Mouse (Mus musculus) layer of hippocampus, postnatal 14 days (tissue): ENCODE data around the gene Gm20481. TPM values are rescaled to one million over a fixed set of nuclear protein-coding genes. Genes with fewer than 3 reads are reported as not detected.
"Not testable (repeated sequence)": the region's sequence is repeated elsewhere in the genome, so short reads cannot be mapped to it uniquely, and the experiment has no call there.

Source experiments
- DNase-seq, 2 experiments: peaks; one replicate each; pipeline ENCODE4 v3.0.0; 2021 to 2022; ENCODE audit warnings: low spot score in 2 of 2, mixed read lengths in 1 of 2
- total RNA-seq, 2 experiments: library from RNA; stranded (reverse); gene quantifications; 2 replicates each; pipeline ENCODE4 v1.2.3; 2021

Gm20481 gene
- total RNA-seq, 2 experiments from 2014 or later = not detected

GRCm38 (mm10) chr17:35003022-35003838 lies 33.5 kb downstream of the Gm20481 start:
- no peak for DNase-seq

DNA sequence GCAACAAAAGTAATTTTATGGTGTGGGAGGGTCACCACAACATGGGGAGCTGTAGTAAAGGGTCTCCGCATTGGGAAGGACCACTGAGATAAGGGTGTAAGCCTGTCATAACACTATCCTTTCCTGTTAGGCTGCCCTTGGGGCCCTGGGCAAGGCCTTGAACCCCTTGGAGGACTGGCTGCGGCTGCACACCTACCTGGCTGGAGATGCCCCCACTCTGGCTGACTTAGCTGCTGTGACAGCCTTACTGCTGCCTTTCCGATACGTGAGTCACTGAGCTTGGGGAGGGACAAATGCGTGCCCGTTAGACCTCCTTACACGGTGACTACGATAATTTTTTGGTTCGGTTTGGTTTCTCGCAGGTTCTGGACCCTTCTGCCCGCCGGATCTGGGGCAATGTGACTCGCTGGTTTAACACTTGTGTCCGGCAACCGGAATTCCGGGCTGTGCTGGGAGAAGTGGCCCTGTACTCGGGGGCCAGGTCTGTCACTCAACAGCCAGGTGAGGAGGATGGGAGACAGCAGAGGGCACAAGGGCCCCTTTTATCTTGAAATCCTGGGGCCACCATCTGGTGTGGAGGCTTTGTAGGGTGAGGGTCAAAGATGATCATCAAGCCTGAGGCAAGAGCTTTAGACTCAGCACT lies 34.5 kb downstream of the Gm20481 start:
- no peak for DNase-seq

DNA sequence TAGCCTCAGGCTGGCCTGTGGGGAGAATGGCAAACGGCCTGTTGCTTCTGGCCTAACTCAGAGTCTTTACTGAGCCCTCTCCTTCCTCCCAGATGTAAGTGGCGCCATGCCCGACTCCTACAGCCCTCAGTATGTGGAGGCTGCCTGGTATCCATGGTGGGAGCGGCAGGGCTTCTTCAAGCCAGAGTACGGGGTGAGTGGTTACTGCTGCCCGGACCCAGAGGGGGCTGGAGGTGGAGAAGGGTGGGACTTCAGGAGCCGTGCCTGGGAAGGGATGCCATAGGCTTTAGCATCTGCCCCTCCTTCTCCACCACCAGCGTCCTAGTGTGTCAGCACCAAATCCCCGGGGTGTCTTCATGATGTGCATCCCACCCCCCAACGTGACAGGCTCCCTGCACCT lies 35.4 kb downstream of the Gm20481 start:
- no peak for DNase-seq

DNA sequence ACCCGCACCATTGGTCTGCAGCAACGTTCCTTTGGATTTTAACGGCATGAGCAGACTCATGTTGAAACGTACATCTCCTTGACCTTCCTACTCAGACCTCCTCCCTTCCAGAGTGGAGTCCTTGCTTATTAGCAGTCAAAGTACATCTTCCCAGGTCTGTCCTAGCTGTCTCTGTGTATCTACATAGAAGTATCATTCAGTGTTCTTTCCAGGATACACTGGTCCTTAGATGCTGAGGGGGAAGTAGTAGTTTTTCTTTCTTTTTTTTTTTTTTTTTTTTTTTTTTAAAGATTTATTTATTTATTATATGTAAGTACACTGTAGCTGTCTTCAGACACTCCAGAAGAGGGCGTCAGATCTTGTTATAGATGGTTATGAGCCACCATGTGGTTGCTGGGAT lies 36.2 kb downstream of the Gm20481 start:
- not testable (repeated sequence) for DNase-seq

DNA sequence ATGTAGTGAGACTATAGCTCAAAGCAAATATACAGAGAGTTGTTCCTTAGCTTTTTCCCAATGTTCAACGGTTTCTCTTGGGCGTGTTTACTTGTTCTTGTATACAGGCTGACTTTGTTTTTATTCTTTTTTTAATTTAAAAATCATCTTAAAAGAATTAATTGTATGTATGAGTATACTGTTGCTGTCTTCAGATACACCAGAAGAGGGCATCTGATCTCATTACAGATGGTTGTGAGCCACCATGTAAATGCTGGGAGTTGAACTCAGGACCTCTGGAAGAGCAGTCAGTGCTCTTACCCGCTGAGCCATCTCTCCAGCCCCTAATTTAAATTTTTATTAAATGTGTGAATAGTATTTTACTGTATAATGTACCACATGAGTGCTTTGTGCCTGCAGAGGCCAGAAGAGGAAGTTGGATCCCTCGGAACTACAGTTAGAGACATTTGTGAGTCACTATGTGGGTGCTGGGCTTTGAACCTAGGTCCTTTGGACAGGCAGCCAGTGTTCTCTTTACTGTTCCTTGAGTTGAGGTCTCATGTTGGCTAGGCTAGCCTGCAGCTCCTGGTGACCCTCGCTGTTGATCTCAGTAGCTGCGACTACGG lies 37.8 kb downstream of the Gm20481 start:
- DNase-seq = no peak

DNA sequence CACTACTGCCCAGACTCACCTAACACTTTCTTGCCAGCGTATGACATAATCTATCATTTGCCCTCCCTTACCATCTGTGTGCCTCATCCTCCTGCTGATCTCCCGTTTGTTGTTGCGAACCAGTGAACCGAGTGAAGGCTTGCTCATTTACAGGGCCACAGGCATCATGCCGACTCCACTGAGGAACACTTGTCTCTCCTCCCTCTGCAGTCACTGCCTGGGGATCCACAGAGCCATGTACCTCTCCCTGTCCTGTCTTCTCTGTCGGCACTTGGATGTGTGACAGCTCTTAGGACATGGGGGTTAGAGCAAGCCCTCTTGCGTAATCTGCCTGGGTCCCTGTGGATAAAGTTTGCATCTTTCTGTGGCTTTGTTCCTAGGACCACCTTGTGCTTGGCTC lies 39.9 kb downstream of the Gm20481 start:
- no peak for DNase-seq

- no peak for DNase-seq
Observed at GRCm38 (mm10) chr17:35011440-35011839, 41.7 kb downstream of the Gm20481 start.

DNA sequence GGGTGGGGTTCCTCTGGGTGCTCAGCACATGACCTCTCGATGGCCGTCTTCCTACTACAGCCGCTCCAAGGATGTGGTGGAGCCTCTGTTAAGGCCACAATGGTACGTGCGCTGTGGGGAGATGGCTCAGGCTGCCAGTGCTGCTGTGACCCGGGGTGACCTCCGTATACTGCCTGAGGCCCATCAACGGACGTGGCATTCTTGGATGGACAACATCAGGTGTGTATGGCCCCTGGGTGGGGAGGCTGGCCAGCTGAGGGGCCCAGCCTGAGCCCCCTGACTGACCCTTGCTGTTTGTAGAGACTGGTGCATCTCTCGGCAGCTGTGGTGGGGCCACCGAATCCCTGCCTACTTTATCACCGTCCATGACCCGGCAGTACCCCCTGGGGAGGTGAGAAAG lies 42.7 kb downstream of the Gm20481 start:
- DNase-seq = no peak

DNA sequence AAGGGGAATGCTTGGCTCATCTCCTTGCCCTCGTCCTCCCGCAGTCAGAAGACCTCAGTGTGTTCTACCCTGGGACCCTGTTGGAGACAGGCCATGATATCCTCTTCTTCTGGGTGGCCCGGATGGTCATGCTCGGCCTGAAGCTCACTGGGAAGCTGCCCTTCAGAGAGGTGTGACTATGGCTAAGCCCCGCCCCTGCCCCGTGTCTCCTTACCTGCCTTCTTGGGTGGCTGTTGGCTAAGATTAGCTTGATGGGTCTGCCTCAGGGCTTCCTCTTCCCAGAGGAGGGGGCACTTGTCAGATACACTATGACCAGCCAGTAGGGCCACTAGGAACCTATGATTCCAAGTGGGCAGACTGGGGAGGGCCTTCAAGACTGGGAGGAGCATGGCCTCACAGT lies 43.5 kb downstream of the Gm20481 start:
- DNase-seq = no peak

GRCm38 (mm10) chr17:35015296-35015695 lies 45.6 kb downstream of the Gm20481 start:
- DNase-seq = no peak

GRCm38 (mm10) chr17:35016376-35016775 lies 46.7 kb downstream of the Gm20481 start, which contains the start of gene Vwa7:
TSS of gene Vwa7 (plus strand) at chr17:35016579.
- DNase-seq = peak in 1 of 2 experiments; percentile 27

DNA sequence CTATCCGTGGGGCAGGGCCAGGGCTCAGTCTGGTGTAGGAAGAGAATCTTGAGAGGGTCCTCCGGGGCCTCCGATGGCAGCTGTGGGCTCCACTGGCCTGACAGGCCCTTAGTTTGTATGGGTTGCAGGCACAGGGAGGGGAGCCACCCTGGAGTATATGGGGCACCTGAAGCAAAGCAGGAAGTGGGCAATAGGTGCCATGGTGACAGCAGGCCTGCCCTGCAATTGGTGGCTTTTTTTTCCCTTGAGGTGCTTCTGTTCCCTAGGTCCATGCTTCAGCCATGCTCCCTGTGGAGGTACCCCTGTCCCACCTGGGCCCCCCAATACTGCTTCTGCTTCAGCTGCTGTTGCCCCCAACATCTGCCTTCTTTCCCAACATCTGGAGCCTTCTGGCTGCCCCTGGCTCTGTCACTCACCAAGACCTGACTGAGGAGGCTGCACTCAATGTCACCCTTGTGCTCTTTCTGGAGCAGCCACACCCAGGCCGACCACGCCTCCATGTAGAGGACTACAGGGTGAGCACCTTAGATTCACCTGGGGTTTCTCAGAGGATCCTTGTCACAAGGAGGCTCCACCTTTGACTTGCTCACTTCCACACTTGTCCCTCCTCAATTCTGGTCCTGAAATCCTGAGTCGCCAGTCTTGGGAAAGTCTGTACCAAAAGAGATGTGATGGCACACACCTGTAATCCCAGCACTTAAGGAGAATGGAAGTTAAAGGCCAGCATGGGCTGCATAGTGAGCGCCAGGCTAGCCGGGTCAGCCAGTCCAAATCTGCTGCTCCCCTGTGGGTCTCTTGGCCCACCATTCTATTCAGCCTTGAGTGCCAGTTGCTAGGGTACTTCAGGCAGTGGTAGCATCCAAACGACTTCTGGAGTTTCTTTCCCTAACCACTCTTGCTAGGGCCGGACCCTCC lies 47.3 kb downstream of the Gm20481 start:
- no peak for DNase-seq

DNA sequence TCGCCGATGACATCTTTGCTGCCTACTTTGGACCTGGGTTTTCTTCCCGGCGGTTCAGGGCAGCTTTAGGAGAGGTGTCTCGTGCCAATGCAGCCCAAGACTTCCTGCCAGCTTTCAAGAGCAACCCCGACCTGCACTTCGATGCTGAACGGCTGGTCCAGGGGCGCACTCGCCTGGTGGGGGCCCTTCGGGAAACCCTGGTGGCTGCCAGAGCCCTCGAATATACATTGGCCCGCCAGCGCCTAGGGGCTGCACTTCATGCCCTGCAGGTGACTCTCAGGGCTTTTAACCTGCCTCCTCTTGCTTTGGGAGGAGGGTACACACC lies 48.0 kb downstream of the Gm20481 start:
- no peak for DNase-seq

DNA sequence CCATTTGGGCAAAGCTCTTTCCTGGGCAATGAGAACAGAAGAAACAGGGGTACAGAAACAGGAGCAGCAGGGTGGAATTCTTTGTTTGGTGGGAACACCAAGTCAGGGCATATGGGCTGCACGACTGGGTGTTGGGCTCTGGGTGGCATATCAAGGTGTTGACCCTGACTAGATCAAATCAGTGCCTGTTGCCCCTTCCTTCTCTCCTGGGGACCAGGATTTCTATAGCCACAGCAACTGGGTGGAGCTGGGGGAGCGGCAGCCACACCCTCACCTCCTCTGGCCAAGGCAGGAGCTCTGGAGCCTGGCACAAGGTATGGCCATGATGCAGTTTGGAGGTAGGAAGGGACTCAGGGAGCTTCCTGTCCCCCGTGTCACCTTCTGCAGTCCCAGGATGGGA lies 48.5 kb downstream of the Gm20481 start:
- no peak for DNase-seq

- DNase-seq = no peak
Observed at GRCm38 (mm10) chr17:35019894-35020293, 50.2 kb downstream of the Gm20481 start.

- DNase-seq = no peak
Observed at GRCm38 (mm10) chr17:35020551-35020950, 50.8 kb downstream of the Gm20481 start.

DNA sequence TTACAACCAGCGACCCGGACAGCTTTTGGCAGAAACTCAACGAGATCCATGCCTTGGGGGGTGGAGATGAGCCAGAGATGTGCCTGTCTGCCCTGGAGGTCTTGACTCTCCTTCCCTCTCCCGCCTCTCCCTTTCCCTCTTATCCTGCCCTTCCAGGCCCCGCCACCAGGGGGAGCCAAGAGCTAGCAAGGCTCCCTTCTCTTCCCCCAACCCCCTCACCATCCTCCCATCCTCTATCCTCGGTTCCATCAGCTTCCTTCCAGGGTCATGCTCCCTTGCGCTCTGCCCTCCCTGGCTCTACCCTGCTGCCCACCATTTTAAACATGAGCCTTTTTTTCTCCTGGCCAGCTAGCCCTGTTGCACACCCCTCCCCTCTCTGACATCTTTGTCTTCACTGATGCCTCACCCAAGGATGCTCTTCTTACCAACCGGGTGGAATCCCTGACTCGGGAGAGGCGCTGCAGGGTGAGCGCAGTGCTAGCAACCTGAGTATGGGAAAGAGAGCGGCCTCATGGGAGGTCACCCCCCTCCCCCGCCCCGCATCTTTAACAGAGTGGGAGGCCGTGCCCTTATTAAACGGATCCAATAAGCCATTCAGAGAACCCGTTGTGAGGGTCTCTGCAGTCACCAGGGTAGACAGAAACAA lies 51.6 kb downstream of the Gm20481 start:
- DNase-seq = peak; percentile 82 to 89
